Mouse (Mus musculus): ENCODE data around the gene Smco3. TPM values are rescaled to one million over a fixed set of nuclear protein-coding genes. Genes with fewer than 3 reads are reported as not detected.
A peak's percentile ranks its signal among the peaks of the same experiment; 100 is the strongest.

The Smco3 gene
- polyA plus RNA-seq, 1 experiment from 2014 or later = 2.5 TPM

DNA sequence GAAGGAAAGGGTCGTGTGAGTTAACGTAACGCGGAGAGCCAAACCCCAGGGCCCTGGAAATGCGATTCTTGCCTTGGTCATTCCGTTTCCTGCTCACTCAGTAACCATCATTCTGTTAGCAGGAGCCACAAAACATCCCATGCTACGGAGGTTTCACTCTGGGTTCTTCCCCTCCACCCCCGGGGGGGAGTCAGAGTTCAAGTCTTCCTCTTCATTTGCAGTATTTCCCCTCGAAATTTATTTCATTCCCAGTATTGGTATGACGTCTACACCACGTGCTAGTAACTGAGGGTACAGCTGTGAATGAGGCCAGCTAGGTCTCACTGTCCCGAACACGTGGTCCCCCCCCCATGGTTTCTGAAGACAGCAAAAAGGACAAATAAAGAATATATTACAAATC, 25.6 kb downstream of the Smco3 start:
- peaks cover 25% of the 10 kb centered on the region for H3K36me3 ChIP-seq (ENCODE audit: insufficient read depth, low read length)
- no peak for ATAC-seq (ENCODE audit: low FRiP score, low TSS enrichment)
- H3K9me3 ChIP-seq (ENCODE audit: low read length) = no peaks in the 10 kb centered on the region
- WGBS = 68% methylated on average over 13 of the region's 13 CpGs
- no peaks in the 10 kb centered on the region for H3K27me3 ChIP-seq (ENCODE audit: insufficient read depth, low read length)
- H3K27ac ChIP-seq (ENCODE audit: low read length) = no peak overlapping the region
- peaks cover 15% of the 10 kb centered on the region for H3K4me1 ChIP-seq (ENCODE audit: insufficient read depth, low read length)
- peak overlapping the region; percentile 97 for H3K4me2 ChIP-seq (replicated peaks; ENCODE audit: low read depth, low read length)
- H3K9ac ChIP-seq (replicated peaks; ENCODE audit: low read length) = peak overlapping the region; percentile 77; the same call in 1 of the 2 replicates
- H3K4me3 ChIP-seq (ENCODE audit: low read length) = peak overlapping the region; percentile 80

DNA sequence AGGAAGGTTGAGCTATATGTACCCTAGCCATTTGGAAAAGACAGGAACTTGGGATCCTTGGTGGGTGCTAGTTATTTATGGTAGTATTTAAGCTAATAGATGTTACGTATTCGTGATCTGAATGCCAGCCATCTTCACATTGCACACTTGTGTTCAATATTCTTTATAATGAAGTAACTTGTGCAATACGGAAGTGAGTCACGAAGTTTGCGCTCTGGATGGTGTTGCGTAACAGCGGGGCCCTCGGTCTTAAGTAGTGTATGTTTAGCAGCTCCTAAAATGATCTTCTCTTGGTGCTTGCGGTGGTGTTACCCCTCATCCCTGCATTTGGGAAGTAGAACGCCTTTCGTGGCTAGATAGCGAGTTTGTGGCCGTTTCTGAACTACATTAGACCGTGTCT, 26.2 kb downstream of the Smco3 start:
- Histone ChIP-seq H3K27ac (ENCODE audit: low read length) (no peak overlapping the region), H3K36me3 (ENCODE audit: insufficient read depth, low read length) (peaks cover 19% of the 10 kb centered on the region), H3K4me2 (replicated peaks; ENCODE audit: low read depth, low read length) (peak overlapping the region; percentile 97), H3K27me3 (ENCODE audit: insufficient read depth, low read length) (no peaks in the 10 kb centered on the region), H3K9ac (replicated peaks; ENCODE audit: low read length) (peak overlapping the region; percentile 77), H3K4me1 (ENCODE audit: insufficient read depth, low read length) (peaks cover 15% of the 10 kb centered on the region), H3K9me3 (ENCODE audit: low read length) (no peaks in the 10 kb centered on the region), H3K4me3 (ENCODE audit: low read length) (peak overlapping the region; percentile 80)
- ATAC-seq (ENCODE audit: low FRiP score, low TSS enrichment) = no peak
- 32% methylated on average over 14 of the region's 14 CpGs for WGBS

DNA sequence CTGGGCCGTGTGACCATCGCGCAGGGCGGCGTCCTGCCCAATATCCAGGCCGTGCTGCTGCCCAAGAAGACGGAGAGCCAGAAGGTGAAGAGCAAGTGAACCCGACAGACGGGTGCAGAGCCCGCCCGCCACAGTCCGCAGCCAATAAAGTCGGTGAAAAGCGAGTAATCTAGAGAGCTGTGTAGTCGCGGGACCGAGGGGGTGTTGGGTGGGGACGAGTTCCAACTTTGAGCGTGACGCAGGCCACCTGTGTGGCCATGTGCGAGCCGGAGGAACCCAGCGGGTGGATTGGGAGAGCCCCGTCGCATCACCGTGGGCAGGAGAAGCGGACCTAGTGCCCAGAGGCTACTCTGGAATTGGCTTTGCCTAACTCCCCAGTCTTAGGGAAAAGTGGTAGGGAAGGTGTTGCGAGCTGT, 26.6 kb downstream of the Smco3 start:
- WGBS = under 1% methylated on average over 28 of the region's 28 CpGs
- ATAC-seq (ENCODE audit: low FRiP score, low TSS enrichment) = peak; percentile 20
- peak overlapping the region; percentile 80 for H3K4me3 ChIP-seq (ENCODE audit: low read length)

GRCm38 (mm10) chr6:136808014-136808417, 27.2 kb downstream of the Smco3 start, which contains the start of gene H2afj:
H2afj (plus strand) TSS chr6:136808244.
- Histone ChIP-seq H3K9ac (replicated peaks; ENCODE audit: low read length) (peak within 1 kb of the TSS; percentile 77), H3K36me3 (ENCODE audit: insufficient read depth, low read length) (peaks cover 10% of the 10 kb centered on the region), H3K4me2 (replicated peaks; ENCODE audit: low read depth, low read length) (peak within 1 kb of the TSS; percentile 97), H3K9me3 (ENCODE audit: low read length) (no peaks in the 10 kb centered on the region), H3K4me3 (ENCODE audit: low read length) (peak within 1 kb of the TSS; percentile 80), H3K4me1 (ENCODE audit: insufficient read depth, low read length) (peaks cover 21% of the 10 kb centered on the region), H3K27ac (ENCODE audit: low read length) (peak within 1 kb of the TSS; percentile 78), H3K27me3 (ENCODE audit: insufficient read depth, low read length) (no peaks in the 10 kb centered on the region)
- WGBS = under 1% methylated on average over 34 of the region's 34 CpGs
- peak; percentile 89 for ATAC-seq (ENCODE audit: low FRiP score, low TSS enrichment)

More for the DNA sequence above, 26.6 kb downstream of the Smco3 start:
- Histone ChIP-seq H3K4me1 (ENCODE audit: insufficient read depth, low read length) (peaks cover 15% of the 10 kb centered on the region), H3K4me2 (replicated peaks; ENCODE audit: low read depth, low read length) (peak overlapping the region; percentile 97), H3K36me3 (ENCODE audit: insufficient read depth, low read length) (peaks cover 15% of the 10 kb centered on the region), H3K9me3 (ENCODE audit: low read length) (no peaks in the 10 kb centered on the region), H3K27ac (ENCODE audit: low read length) (no peak overlapping the region), H3K27me3 (ENCODE audit: insufficient read depth, low read length) (no peaks in the 10 kb centered on the region), H3K9ac (replicated peaks; ENCODE audit: low read length) (peak overlapping the region; percentile 77)

GRCm38 (mm10) chr6:136807395-136808013, 27.7 kb downstream of the Smco3 start:
- Histone ChIP-seq H3K9me3 (ENCODE audit: low read length) (no peaks in the 10 kb centered on the region), H3K4me3 (ENCODE audit: low read length) (peak overlapping the region; percentile 80), H3K4me2 (replicated peaks; ENCODE audit: low read depth, low read length) (peak overlapping the region; percentile 97), H3K4me1 (ENCODE audit: insufficient read depth, low read length) (peaks cover 24% of the 10 kb centered on the region), H3K9ac (replicated peaks; ENCODE audit: low read length) (peak overlapping the region; percentile 48), H3K27me3 (ENCODE audit: insufficient read depth, low read length) (no peaks in the 10 kb centered on the region), H3K36me3 (ENCODE audit: insufficient read depth, low read length) (peaks cover 8% of the 10 kb centered on the region), H3K27ac (ENCODE audit: low read length) (peak overlapping the region; percentile 78)
- peak; percentile 0; the same call in 1 of the 2 replicates for ATAC-seq (ENCODE audit: low FRiP score, low TSS enrichment)
- WGBS = 45% methylated on average over 11 of the region's 18 CpGs

GRCm38 (mm10) chr6:136806819-136807218, 28.4 kb downstream of the Smco3 start:
- H3K4me3 ChIP-seq (ENCODE audit: low read length) = no peak overlapping the region
- 0 out of 2 replicates have a peak, but pooled peaks cover 1% of the 10 kb centered on the region for H3K36me3 ChIP-seq (ENCODE audit: insufficient read depth, low read length)
- H3K4me1 ChIP-seq (ENCODE audit: insufficient read depth, low read length) = peaks cover 24% of the 10 kb centered on the region
- no peaks in the 10 kb centered on the region for H3K27me3 ChIP-seq (ENCODE audit: insufficient read depth, low read length)
- no peak overlapping the region; the same call in 1 of the 2 replicates for H3K4me2 ChIP-seq (replicated peaks; ENCODE audit: low read depth, low read length)
- ATAC-seq (ENCODE audit: low FRiP score, low TSS enrichment) = no peak
- H3K27ac ChIP-seq (ENCODE audit: low read length) = peak overlapping the region; percentile 36; the same call in 1 of the 2 replicates
- WGBS = 77% methylated on average over 5 of the region's 5 CpGs
- H3K9ac ChIP-seq (replicated peaks; ENCODE audit: low read length) = peak overlapping the region; percentile 48; the same call in 1 of the 2 replicates
- no peaks in the 10 kb centered on the region for H3K9me3 ChIP-seq (ENCODE audit: low read length)

- WGBS = 91% methylated on average over 1 of the region's 1 CpGs
- no peak for ATAC-seq (ENCODE audit: low FRiP score, low TSS enrichment)
- Histone ChIP-seq H3K27ac (ENCODE audit: low read length) (no peak overlapping the region), H3K9ac (replicated peaks; ENCODE audit: low read length) (no peak overlapping the region), H3K27me3 (ENCODE audit: insufficient read depth, low read length) (no peaks in the 10 kb centered on the region), H3K9me3 (ENCODE audit: low read length) (no peaks in the 10 kb centered on the region), H3K4me2 (replicated peaks; ENCODE audit: low read depth, low read length) (peak overlapping the region; percentile 90; the same call in 1 of the 2 replicates), H3K4me1 (ENCODE audit: insufficient read depth, low read length) (peaks cover 24% of the 10 kb centered on the region), H3K4me3 (ENCODE audit: low read length) (no peak overlapping the region), H3K36me3 (ENCODE audit: insufficient read depth, low read length) (no peaks in the 10 kb centered on the region)
Observed at GRCm38 (mm10) chr6:136805409-136805775, 29.9 kb downstream of the Smco3 start.

DNA sequence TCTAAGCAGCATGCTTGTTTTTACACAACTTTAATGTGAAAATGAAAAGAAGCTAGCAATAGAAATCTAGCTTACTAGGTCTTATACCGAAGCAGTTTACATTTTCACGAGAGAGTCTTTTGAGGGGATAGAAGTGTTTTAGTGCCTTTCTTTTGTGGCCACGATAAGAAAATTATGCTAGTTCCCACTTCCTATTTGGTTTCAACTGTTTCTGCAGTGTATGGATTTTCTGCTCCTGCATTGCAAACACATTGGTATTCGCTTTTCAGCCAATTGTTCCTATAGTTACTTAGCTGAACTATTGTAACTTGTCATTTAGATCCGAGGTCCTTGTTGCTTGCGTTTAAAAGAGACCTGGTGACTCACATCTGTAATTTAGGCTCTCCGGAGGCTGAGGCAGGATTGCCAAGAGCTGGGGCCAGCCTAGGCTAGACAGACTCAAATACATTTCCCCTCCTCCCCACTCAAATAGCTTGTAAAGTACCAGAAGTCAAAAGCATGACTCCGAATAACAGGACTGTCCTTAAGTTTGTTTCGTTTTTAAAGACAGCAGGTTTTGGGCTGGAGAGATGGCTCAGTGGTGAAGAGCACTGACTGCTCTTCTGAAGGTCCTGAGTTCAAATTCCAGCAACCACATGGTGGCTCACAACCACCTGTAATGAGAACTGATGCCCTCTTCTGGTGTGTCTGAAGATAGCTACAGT, 30.4 kb downstream of the Smco3 start:
- Histone ChIP-seq H3K4me1 (ENCODE audit: insufficient read depth, low read length) (peaks cover 24% of the 10 kb centered on the region), H3K9me3 (ENCODE audit: low read length) (no peaks in the 10 kb centered on the region), H3K27ac (ENCODE audit: low read length) (peak overlapping the region; percentile 100), H3K9ac (replicated peaks; ENCODE audit: low read length) (peak overlapping the region; percentile 98), H3K4me2 (replicated peaks; ENCODE audit: low read depth, low read length) (peak overlapping the region; percentile 90), H3K36me3 (ENCODE audit: insufficient read depth, low read length) (no peaks in the 10 kb centered on the region), H3K27me3 (ENCODE audit: insufficient read depth, low read length) (no peaks in the 10 kb centered on the region), H3K4me3 (ENCODE audit: low read length) (peak overlapping the region; percentile 81)
- no peak for ATAC-seq (ENCODE audit: low FRiP score, low TSS enrichment)
- WGBS = 30% methylated on average over 9 of the region's 9 CpGs

- ATAC-seq (ENCODE audit: low FRiP score, low TSS enrichment) = peak; percentile 75
- Histone ChIP-seq H3K36me3 (ENCODE audit: insufficient read depth, low read length) (no peaks in the 10 kb centered on the region), H3K27ac (ENCODE audit: low read length) (peak within 1 kb of the TSS; percentile 100), H3K9me3 (ENCODE audit: low read length) (no peaks in the 10 kb centered on the region), H3K4me2 (replicated peaks; ENCODE audit: low read depth, low read length) (peak within 1 kb of the TSS; percentile 90), H3K4me3 (ENCODE audit: low read length) (peak within 1 kb of the TSS; percentile 81), H3K4me1 (ENCODE audit: insufficient read depth, low read length) (peaks cover 16% of the 10 kb centered on the region), H3K27me3 (ENCODE audit: insufficient read depth, low read length) (no peaks in the 10 kb centered on the region), H3K9ac (replicated peaks; ENCODE audit: low read length) (peak within 1 kb of the TSS; percentile 98)
- under 1% methylated on average over 50 of the region's 50 CpGs for WGBS
Observed at GRCm38 (mm10) chr6:136803739-136804633, 31.3 kb downstream of the Smco3 start, which contains the start of gene Hist4h4. Hist4h4 (minus strand) TSS chr6:136804415.

All from kidney, embryonic 16.5 days (tissue).